Mouse (Mus musculus): ENCODE results near the gene Sept5.

GRCm38 (mm10) chr16:18577599-18578160, 52.1 kb downstream of the Sept5 start:
- TF ChIP-seq CTCF (IDR thresholded peaks at IDR 0.05; ENCODE audit: low read depth): no peak
- TF ChIP-seq EP300 (IDR thresholded peaks at IDR 0.05; ENCODE audit: low read depth): no peak

All from heart, postnatal 0 days (tissue).